Mouse (Mus musculus) right cerebral cortex, postnatal 4 days (tissue): ENCODE measurements around the gene Olfr399.

ENCODE experiments used
- DNase-seq: peaks from one replicate; pipeline ENCODE4 v3.0.0-alpha.2; 2022

Gene Olfr399

GRCm38 (mm10) chr11:74056451-74056850 lies at the start of gene Olfr399, which contains the start of gene Olfr139:
Gene Olfr399 (minus strand): TSS chr11:74056615.
Gene Olfr139 (minus strand): TSS chr11:74056551.
- no peak for DNase-seq

DNA sequence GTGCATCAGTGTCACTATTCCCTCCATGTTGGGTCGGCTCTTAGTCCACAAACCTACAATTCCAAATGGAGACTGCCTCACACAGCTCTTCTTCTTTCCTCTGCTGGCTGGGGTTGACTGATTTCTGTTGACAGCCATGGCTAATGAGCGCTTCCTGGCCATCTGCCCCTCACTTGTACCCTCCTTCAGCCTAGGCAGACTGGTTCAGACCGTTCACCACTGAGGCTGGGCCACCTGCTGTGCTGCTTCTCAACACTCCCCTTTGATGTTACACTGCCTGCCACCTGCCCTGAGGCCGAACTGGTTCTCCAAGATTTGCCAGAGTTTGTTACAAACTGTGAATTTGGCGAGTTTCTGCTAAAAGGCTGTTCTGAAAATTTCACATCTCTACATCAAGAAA lies 48.7 kb upstream of the Olfr399 start:
- DNase-seq: no peak

DNA sequence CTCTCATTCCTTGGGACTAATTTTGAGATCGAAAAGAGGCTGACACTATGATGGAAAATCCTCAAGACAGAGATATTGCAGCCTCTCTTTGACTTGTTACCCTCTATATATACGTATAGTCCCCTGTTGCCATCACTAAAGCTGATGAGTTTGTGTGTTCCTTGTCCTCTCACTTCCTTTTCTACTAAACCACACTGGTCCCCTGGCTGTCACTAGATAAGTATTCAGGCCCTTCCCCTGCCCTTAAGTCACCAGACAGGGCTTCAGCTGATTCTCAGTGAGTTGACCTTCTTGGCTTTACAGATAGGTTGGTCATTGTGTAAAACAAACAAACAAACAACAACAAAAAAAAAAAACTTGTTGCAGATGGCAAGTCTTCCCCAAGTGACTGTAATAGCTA lies 45.1 kb upstream of the Olfr399 start:
- DNase-seq: no peak

DNA sequence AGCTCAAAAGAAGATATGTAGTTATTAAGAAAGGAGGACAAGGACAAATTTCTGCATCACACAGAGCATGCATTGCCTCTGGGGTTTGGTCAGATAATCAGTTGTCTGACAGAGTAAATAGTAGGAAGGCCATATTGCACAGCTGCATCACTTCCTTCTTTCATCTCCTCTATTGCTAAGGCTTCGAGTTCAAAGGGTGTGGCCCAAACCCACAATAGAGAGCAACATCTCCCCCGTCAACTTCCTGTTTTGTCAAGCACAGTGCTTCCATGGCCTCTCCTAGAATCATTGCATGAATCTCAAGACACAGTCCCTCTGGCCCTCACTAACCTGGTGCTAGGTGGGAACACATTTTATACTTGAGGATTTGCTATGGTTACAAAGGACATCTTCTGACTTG lies 44.3 kb upstream of the Olfr399 start:
- DNase-seq: no peak

DNA sequence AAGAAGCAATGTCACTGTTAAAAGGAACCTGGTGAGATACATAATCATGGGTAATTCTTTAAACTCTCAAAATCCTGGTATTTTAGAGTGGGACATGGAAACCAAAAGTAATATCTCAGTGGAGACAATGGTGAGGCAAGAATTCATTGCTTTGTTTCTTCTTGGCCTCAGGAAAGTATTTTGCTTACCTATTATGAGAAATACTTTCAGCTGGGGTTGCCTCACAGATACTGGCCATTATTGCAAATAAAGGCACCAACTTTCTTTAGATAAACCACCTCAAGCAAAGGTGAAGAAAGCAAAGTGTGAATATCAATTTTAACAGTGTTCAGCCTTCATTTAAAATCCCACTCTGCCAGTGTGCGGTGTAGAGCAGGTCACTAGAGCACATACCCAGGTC lies 13.2 kb upstream of the Olfr399 start, which contains the start of gene Zfp616:
Gene Zfp616 (plus strand): TSS at position 301 of the 400 bp plus-strand sequence.
- no peak for DNase-seq

DNA sequence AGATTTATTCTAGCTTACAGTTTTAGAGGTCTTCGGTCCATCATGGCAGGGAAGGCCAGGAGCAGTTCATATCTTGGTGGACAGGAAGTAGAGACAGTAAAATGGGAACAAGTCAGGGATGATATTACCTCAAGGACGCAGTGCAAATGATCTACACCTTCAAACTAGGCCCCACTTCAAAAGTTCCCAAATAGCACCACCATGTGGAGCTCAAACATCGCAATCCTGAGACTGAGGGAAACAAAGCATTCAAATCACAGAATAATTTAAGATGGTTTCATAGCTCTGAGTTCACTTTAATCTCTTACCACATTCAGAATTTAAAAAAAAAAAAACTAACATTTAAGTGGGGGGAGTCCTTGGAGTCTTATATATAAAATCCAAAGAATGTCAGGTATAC lies 5.1 kb downstream of the Olfr399 start:
- no peak for DNase-seq
